Mouse (Mus musculus) testis, postnatal 14 days (tissue): Measurements from ENCODE around the gene Psmc4.

Source experiments
- DNase-seq: peaks from one replicate; pipeline ENCODE4 v3.0.0; 2021; ENCODE audit warnings: low spot score

The Psmc4 gene

GRCm38 (mm10) chr7:28049476-28050409 lies at the start of gene Psmc4:
Gene Psmc4 (minus strand): TSS chr7:28050101.
- DNase-seq: peak; percentile 98

GRCm38 (mm10) chr7:28099101-28099500 lies 49.2 kb upstream of the Psmc4 start:
- peak; percentile 1 for DNase-seq

GRCm38 (mm10) chr7:28093541-28093940 lies 43.6 kb upstream of the Psmc4 start:
- peak; percentile 2 for DNase-seq

- DNase-seq: no peak
Measured at GRCm38 (mm10) chr7:28086236-28086635, 36.3 kb upstream of the Psmc4 start.

- DNase-seq: no peak
Measured at GRCm38 (mm10) chr7:28084215-28084614, 34.3 kb upstream of the Psmc4 start.

- DNase-seq: no peak
Measured at GRCm38 (mm10) chr7:28070531-28071298, 20.8 kb upstream of the Psmc4 start, which contains the start of gene Fcgbp. Gene Fcgbp (plus strand): TSS chr7:28071236.

- no peak for DNase-seq
Measured at GRCm38 (mm10) chr7:28069546-28070172, 19.8 kb upstream of the Psmc4 start.

GRCm38 (mm10) chr7:28068661-28069060 lies 18.8 kb upstream of the Psmc4 start:
- no peak for DNase-seq

- no peak for DNase-seq
Measured at GRCm38 (mm10) chr7:28059972-28060371, 10.1 kb upstream of the Psmc4 start.

GRCm38 (mm10) chr7:28053046-28053930 lies 3.4 kb upstream of the Psmc4 start:
- DNase-seq: no peak

GRCm38 (mm10) chr7:28050584-28050983 lies 683 bp upstream of the Psmc4 start:
- DNase-seq: peak; percentile 35

- no peak for DNase-seq
Measured at GRCm38 (mm10) chr7:28044524-28044923, 5.4 kb downstream of the Psmc4 start.

- DNase-seq: no peak
Measured at GRCm38 (mm10) chr7:28014445-28014810, 35.5 kb downstream of the Psmc4 start.

GRCm38 (mm10) chr7:28013549-28014444 lies 36.1 kb downstream of the Psmc4 start, which contains the start of gene Zfp850:
Gene Zfp850 (minus strand): TSS chr7:28014115.
- peak; percentile 82 for DNase-seq

GRCm38 (mm10) chr7:28010271-28010670 lies 39.6 kb downstream of the Psmc4 start:
- no peak for DNase-seq
